Mouse (Mus musculus) retina, embryonic 14.5 days (tissue): ENCODE data around the gene Mad2l2.
A peak's percentile ranks its signal among the peaks of the same experiment; 100 is the strongest.

Experiments used
- DNase-seq: peaks from one replicate; pipeline ENCODE4 v3.0.0-alpha.2; 2015; ENCODE audit warnings: low spot score

The Mad2l2 gene

GRCm38 (mm10) chr4:148130133-148130532, at the start of gene Mad2l2:
Gene Mad2l2 (plus strand): TSS chr4:148130384.
- no peak for DNase-seq

- no peak for DNase-seq
These were observed 49.6 kb upstream of the Mad2l2 start for GRCm38 (mm10) chr4:148080597-148080973.

GRCm38 (mm10) chr4:148081201-148081600, 49.0 kb upstream of the Mad2l2 start:
- DNase-seq = no peak

GRCm38 (mm10) chr4:148082257-148083044, 47.7 kb upstream of the Mad2l2 start:
- DNase-seq = peak; percentile 82

GRCm38 (mm10) chr4:148083176-148083899, 46.8 kb upstream of the Mad2l2 start:
- peak; percentile 29 for DNase-seq

GRCm38 (mm10) chr4:148084261-148084714, 45.9 kb upstream of the Mad2l2 start:
- peak; percentile 49 for DNase-seq

GRCm38 (mm10) chr4:148085131-148085906, 44.9 kb upstream of the Mad2l2 start:
- no peak for DNase-seq

- no peak for DNase-seq
These were observed 44.3 kb upstream of the Mad2l2 start for GRCm38 (mm10) chr4:148085907-148086305.

GRCm38 (mm10) chr4:148087091-148087906, 42.9 kb upstream of the Mad2l2 start:
- peak; percentile 32 for DNase-seq

- DNase-seq = peak; percentile 93
These were observed 42.2 kb upstream of the Mad2l2 start, which contains the start of gene Agtrap for GRCm38 (mm10) chr4:148087907-148088527. Gene Agtrap (minus strand): TSS chr4:148088031.

- no peak for DNase-seq
These were observed 41.0 kb upstream of the Mad2l2 start for GRCm38 (mm10) chr4:148089166-148089565.

- no peak for DNase-seq
These were observed 39.0 kb upstream of the Mad2l2 start for GRCm38 (mm10) chr4:148091181-148091580.

GRCm38 (mm10) chr4:148092551-148093271, 37.5 kb upstream of the Mad2l2 start:
- DNase-seq = no peak

GRCm38 (mm10) chr4:148094161-148094560, 36.0 kb upstream of the Mad2l2 start:
- DNase-seq = no peak

- no peak for DNase-seq
These were observed 35.1 kb upstream of the Mad2l2 start for GRCm38 (mm10) chr4:148095081-148095480.

GRCm38 (mm10) chr4:148097936-148098335, 32.2 kb upstream of the Mad2l2 start:
- no peak for DNase-seq

- no peak for DNase-seq
These were observed 31.5 kb upstream of the Mad2l2 start for GRCm38 (mm10) chr4:148098666-148099065.

GRCm38 (mm10) chr4:148101801-148102527, 28.2 kb upstream of the Mad2l2 start:
- DNase-seq = peak; percentile 73

GRCm38 (mm10) chr4:148104146-148104545, 26.0 kb upstream of the Mad2l2 start:
- DNase-seq = no peak
